ENCODE assay signal across 9 mouse cellular contexts in genomic region chr2:31257096-31257495, GRCm38 (mm10). TPM values are rescaled to one million over a fixed set of nuclear protein-coding genes. Genes with fewer than 3 reads are reported as not detected.
A peak's percentile ranks its signal among the peaks of the same experiment; 100 is the strongest.
DNase-seq lines count a peak whose midpoint lies in the region; ATAC-seq lines count a peak whose summit lies in the region.
"Had no signal": no experiment of that assay in that cellular context is flagged by ENCODE, and none has a peak within 500 bp of the region (broad histone marks: within the 10 kb centered on the region; RNA-seq: fewer than 3 reads in every experiment).

No protein-coding gene starts in this region.

- H3K9ac ChIP-seq in embryonic facial prominence, embryonic 11.5 days (replicated peaks; ENCODE audit: low read length), result 0 out of 2 replicates have a peak overlapping the region, but pooled peaks have one; percentile 4
- no peak overlapping the region for H3K9ac ChIP-seq in stomach, embryonic 15.5 days

- no peak for DNase-seq in embryonic facial prominence, embryonic 11.5 days (ENCODE audit: low spot score)
- DNase-seq in embryonic facial prominence, embryonic 10.5 days (ENCODE audit: low spot score), result no peak
- peak; percentile 28 for DNase-seq in thymus, postnatal 14 days
- no peak for DNase-seq in thymus, postnatal 0 days (ENCODE audit: low spot score)
- peak; percentile 83 for DNase-seq in layer of hippocampus, adult 9-11 months
- no peak for DNase-seq in retina, embryonic 14.5 days (ENCODE audit: low spot score)
- no peak for DNase-seq in liver

- peaks cover 16% of the 10 kb centered on the region for H3K4me1 ChIP-seq in embryonic facial prominence, embryonic 11.5 days (ENCODE audit: control insufficient read depth, insufficient read depth, low read length)
- peaks cover 65% of the 10 kb centered on the region for H3K4me1 ChIP-seq in embryonic facial prominence, embryonic 10.5 days
- H3K4me1 ChIP-seq in stomach, embryonic 15.5 days, result peaks cover 53% of the 10 kb centered on the region

- H3K27me3 ChIP-seq in embryonic facial prominence, embryonic 11.5 days (ENCODE audit: control insufficient read depth, insufficient read depth, low read length), result no peaks in the 10 kb centered on the region
- H3K27me3 ChIP-seq in embryonic facial prominence, embryonic 10.5 days (replicated peaks; ENCODE audit: low read depth, poor library complexity, severe bottlenecking), result no peaks in the 10 kb centered on the region
- no peaks in the 10 kb centered on the region for H3K27me3 ChIP-seq in stomach, embryonic 15.5 days (replicated peaks)

- no peaks in the 10 kb centered on the region for H3K9me3 ChIP-seq in embryonic facial prominence, embryonic 11.5 days (replicated peaks; ENCODE audit: control insufficient read depth, low read length)
- H3K9me3 ChIP-seq in embryonic facial prominence, embryonic 10.5 days, result no peaks in the 10 kb centered on the region
- no peaks in the 10 kb centered on the region for H3K9me3 ChIP-seq in stomach, embryonic 15.5 days

- H3K4me2 ChIP-seq in embryonic facial prominence, embryonic 11.5 days (ENCODE audit: low read depth, low read length), result no peak overlapping the region
- no peak overlapping the region for H3K4me2 ChIP-seq in stomach, embryonic 15.5 days

- no peak overlapping the region for H3K27ac ChIP-seq in embryonic facial prominence, embryonic 11.5 days (replicated peaks; ENCODE audit: low read depth, low read length)
- no peak overlapping the region for H3K27ac ChIP-seq in embryonic facial prominence, embryonic 10.5 days (replicated peaks)
- H3K27ac ChIP-seq in stomach, embryonic 15.5 days, result peak overlapping the region; percentile 51

- 65% methylated on average over 6 of the region's 6 CpGs for WGBS in embryonic facial prominence, embryonic 11.5 days
- 66% methylated on average over 6 of the region's 6 CpGs for WGBS in embryonic facial prominence, embryonic 10.5 days
- 51% methylated on average over 6 of the region's 6 CpGs for WGBS in stomach, embryonic 15.5 days

- no peak for ATAC-seq in embryonic facial prominence, embryonic 11.5 days (replicated peaks; ENCODE audit: insufficient number of reproducible peaks, low FRiP score, low TSS enrichment, low read depth)
- ATAC-seq in stomach, embryonic 15.5 days (ENCODE audit: insufficient read depth, low FRiP score, low read depth), result no peak

- no peak overlapping the region for H3K4me3 ChIP-seq in embryonic facial prominence, embryonic 11.5 days (ENCODE audit: low read depth, low read length)
- no peak overlapping the region for H3K4me3 ChIP-seq in embryonic facial prominence, embryonic 10.5 days
- no peak overlapping the region for H3K4me3 ChIP-seq in stomach, embryonic 15.5 days (replicated peaks)

- no peaks in the 10 kb centered on the region; the same call in 1 of the 2 replicates for H3K36me3 ChIP-seq in embryonic facial prominence, embryonic 11.5 days (replicated peaks; ENCODE audit: control insufficient read depth, insufficient read depth, low read depth, low read length)
- peaks cover 14% of the 10 kb centered on the region for H3K36me3 ChIP-seq in embryonic facial prominence, embryonic 10.5 days (replicated peaks)
- no peaks in the 10 kb centered on the region for H3K36me3 ChIP-seq in stomach, embryonic 15.5 days

RNA-seq across cellular contexts. Expression of gene Ncs1, which starts 11.5 kb away (rescaled TPM):
- polyA plus RNA-seq in embryonic facial prominence, embryonic 11.5 days (2014; fragmentation: Nextera tagmentation; extraction: Ambion mirVana), result 59.5 and 60.3 TPM in 2 replicates
- 66.0 and 66.5 TPM in 2 replicates for polyA plus RNA-seq in embryonic facial prominence, embryonic 10.5 days (2016; fragmentation: Nextera tagmentation; extraction: Ambion mirVana)
- polyA plus RNA-seq in thymus, postnatal 0 days (2015; fragmentation: Nextera tagmentation; extraction: Ambion mirVana), result 6.3 and 6.7 TPM in 2 replicates
- polyA plus RNA-seq in stomach, embryonic 15.5 days (2015; fragmentation: Nextera tagmentation; extraction: Ambion mirVana), result 22.3 and 24.3 TPM in 2 replicates

RNA-seq across cellular contexts. Expression of gene Hmcn2, which starts 57.1 kb away (rescaled TPM):
- 0.10 TPM in 1 of 2 replicates, not detected in the other for polyA plus RNA-seq in embryonic facial prominence, embryonic 11.5 days (2014; fragmentation: Nextera tagmentation; extraction: Ambion mirVana)
- 0.15 TPM in 1 of 2 replicates, not detected in the other for polyA plus RNA-seq in embryonic facial prominence, embryonic 10.5 days (2016; fragmentation: Nextera tagmentation; extraction: Ambion mirVana)
- 0.26 and 0.31 TPM in 2 replicates for polyA plus RNA-seq in thymus, postnatal 0 days (2015; fragmentation: Nextera tagmentation; extraction: Ambion mirVana)
- 3.4 and 4.1 TPM in 2 replicates for polyA plus RNA-seq in stomach, embryonic 15.5 days (2015; fragmentation: Nextera tagmentation; extraction: Ambion mirVana)
- polyA plus RNA-seq: limb, embryonic 11.5 days had no signal

Comparison
In these comparisons a context has a peak if more than half of its experiments do, and no peak if none do; other contexts are left out.
1. DNase-seq: peak in thymus, postnatal 14 days (single experiment) and layer of hippocampus, adult 9-11 months (single experiment); none in embryonic facial prominence, embryonic 11.5 days (single experiment), embryonic facial prominence, embryonic 10.5 days (single experiment), thymus, postnatal 0 days (single experiment), retina, embryonic 14.5 days (single experiment) and liver (single experiment).